7 mouse cellular contexts compared by ENCODE assay signal in genomic region chr2:178327466-178328040, GRCm38 (mm10).
DNase-seq lines count a peak whose midpoint lies in the region; ATAC-seq lines count a peak whose summit lies in the region.

No protein-coding gene starts in this region.

- DNase-seq in adrenal gland, adult 8-10 months, result peak; percentile 27
- peak; percentile 44 to 68 for DNase-seq in cerebellum, postnatal 4 days (ENCODE audit: low spot score in 2 of 2)
- DNase-seq in gastrocnemius, adult 8-10 months (ENCODE audit: low spot score in 2 of 2), result peak; percentile 19 to 32
- DNase-seq in left cerebral cortex, adult 11 months (ENCODE audit: low spot score), result peak; percentile 83
- peak; percentile 47 for DNase-seq in lung, postnatal 14 days
- DNase-seq in right cerebral cortex, postnatal 14 days, result peak; percentile 89

- H3K4me3 ChIP-seq in hindbrain, embryonic 16.5 days (ENCODE audit: low read length), result peak overlapping the region; percentile 36

- peaks cover 2% of the 10 kb centered on the region for H3K36me3 ChIP-seq in hindbrain, embryonic 16.5 days (ENCODE audit: control insufficient read depth, insufficient read depth, low read length)

- peak overlapping the region; percentile 57 for H3K4me2 ChIP-seq in hindbrain, embryonic 16.5 days (ENCODE audit: low read length)

- no peaks in the 10 kb centered on the region for H3K9me3 ChIP-seq in hindbrain, embryonic 16.5 days (ENCODE audit: control insufficient read depth, low read length)

- no peaks in the 10 kb centered on the region for H3K27me3 ChIP-seq in hindbrain, embryonic 16.5 days (replicated peaks; ENCODE audit: control insufficient read depth, insufficient read depth, low read length)

- H3K27ac ChIP-seq in hindbrain, embryonic 16.5 days (ENCODE audit: low read depth, low read length), result peak overlapping the region; percentile 87

- H3K9ac ChIP-seq in hindbrain, embryonic 16.5 days (ENCODE audit: low read depth, low read length), result peak overlapping the region; percentile 35

- peak; percentile 94 for ATAC-seq in hindbrain, embryonic 16.5 days

- H3K4me1 ChIP-seq in hindbrain, embryonic 16.5 days (ENCODE audit: control insufficient read depth, insufficient read depth, low read depth, low read length), result peaks cover 18% of the 10 kb centered on the region

- 10% methylated on average over 12 of the region's 12 CpGs for WGBS in hindbrain, embryonic 16.5 days

Comparison
In these comparisons a context has a peak if more than half of its experiments do, and no peak if none do; other contexts are left out.
1. Peak in every context shown above with its lines: DNase-seq, ATAC-seq, H3K4me3 ChIP-seq and H3K27ac ChIP-seq.
2. DNase-seq: peak in every context shown above with its lines; median percentile 89 in right cerebral cortex, postnatal 14 days; 83 in left cerebral cortex, adult 11 months; 56 in cerebellum, postnatal 4 days; 47 in lung, postnatal 14 days; 27 in adrenal gland, adult 8-10 months; 26 in gastrocnemius, adult 8-10 months.